Mouse (Mus musculus): Measurements from ENCODE around the gene Tuba1c.
"Not testable (repeated sequence)": the region's sequence is repeated elsewhere in the genome, so short reads cannot be mapped to it uniquely, and the experiment has no call there.

Tuba1c gene

GRCm38 (mm10) chr15:99031388-99031675 is 1.6 kb downstream of the Tuba1c start:
- DNase-seq, result no peak

DNA sequence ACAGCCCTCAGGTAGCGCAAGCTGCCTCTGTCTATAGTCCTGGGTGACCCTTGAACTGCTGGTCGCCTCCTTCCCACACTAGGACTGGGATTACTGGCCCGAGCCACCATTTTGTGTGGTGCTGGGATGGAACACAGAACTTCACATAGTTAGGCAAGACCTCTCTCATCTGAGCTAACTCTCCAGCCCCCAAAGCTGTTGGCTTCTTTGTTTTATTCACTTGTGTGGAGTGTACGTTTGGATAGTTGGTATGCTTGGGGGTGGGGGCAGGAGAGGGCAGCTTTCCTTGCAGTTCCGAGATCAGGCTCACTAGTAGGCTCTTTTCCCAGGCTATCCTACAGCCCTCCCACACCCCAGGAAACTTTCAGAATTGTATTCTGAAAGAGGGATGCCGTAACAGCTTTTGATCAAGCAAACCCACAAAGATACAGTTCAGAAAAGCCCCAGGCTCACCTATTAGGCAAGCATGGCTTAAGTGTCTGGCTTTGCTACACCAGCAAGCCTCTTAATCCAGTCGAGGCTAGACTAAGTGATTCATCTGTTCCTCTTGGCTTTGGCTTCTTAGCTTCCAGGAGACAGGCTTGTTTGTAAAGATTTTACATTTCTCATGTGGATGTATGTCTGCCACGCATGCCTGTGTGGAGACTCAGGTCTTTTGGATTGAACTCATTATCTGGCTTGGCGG is 2.5 kb downstream of the Tuba1c start:
- no peak for DNase-seq

GRCm38 (mm10) chr15:99032726-99033250 is 3.1 kb downstream of the Tuba1c start:
- DNase-seq, result no peak

- no peak for DNase-seq
Observed at GRCm38 (mm10) chr15:99033498-99034270, 4.0 kb downstream of the Tuba1c start.

GRCm38 (mm10) chr15:99035431-99035830 is 5.7 kb downstream of the Tuba1c start:
- DNase-seq, result no peak

DNA sequence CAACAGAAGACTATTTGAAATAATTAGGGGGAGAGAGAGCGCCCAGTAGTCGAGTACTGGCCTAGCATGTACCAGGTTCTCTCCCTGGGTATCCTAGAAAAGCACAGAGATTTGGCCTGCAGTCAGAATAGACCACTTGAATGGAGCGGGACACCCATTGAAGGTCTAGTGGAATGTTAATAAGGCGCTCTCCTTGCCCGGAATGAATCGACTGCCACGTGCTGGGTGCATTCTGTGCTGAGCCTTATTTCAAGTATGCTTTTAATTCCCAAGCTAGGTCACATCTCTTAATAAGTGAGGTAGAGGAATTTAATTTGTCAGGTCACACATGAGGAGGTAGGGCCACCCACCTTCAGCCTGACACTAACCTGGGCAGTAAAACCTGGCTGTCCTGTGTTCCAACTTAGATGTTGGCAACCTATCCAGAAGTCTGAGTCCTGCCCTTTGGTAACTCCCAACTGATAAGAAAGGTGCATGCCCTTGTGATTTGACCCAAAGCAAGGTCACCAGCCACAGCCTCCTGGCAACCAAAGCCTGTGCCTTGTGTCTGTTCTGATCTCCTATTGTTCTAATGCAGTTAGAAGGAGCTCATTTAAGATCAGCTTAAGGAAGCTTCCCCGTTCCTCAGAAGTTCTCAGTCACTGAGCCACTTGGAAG is 6.7 kb downstream of the Tuba1c start:
- DNase-seq, result no peak

DNA sequence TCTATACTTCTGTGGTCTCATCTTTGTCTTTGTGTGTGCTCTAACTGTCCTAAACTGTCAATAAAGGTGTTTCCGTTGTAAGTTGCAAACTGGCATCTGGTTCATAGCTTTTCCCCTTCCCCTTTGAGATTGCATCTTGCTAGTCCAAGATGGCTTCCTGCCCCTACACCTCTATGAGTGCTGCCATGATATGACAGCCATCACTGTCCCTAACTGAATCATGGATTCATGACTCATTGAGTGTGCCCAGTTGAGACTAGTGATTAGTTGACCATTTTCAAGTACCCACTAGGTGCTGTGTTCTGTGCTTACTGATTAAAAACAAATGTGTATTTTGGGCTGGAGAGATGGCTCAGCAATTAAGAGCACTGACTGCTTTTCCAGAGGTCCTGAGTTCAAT is 8.3 kb downstream of the Tuba1c start:
- DNase-seq, result no peak

DNA sequence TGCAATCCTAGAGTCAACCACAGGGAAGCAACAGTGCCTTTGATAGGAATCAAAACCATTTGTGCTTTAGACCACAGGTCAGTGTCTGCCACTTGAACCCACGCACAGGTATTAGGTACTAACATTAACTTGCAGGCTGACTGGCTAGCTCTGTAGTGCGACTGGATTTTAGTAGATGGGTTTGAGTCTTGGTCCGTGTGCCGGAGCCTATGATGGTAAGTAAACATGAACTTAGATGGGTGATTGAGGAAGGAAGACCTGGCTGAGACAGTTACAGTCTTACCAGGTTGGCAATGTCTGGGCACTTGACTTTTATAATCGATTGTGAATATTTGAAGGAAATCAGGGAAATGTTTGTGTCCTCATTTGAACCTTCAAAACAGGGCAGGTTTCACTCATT is 9.1 kb downstream of the Tuba1c start:
- DNase-seq, result no peak

GRCm38 (mm10) chr15:99039306-99039705 is 9.6 kb downstream of the Tuba1c start:
- DNase-seq, result no peak

DNA sequence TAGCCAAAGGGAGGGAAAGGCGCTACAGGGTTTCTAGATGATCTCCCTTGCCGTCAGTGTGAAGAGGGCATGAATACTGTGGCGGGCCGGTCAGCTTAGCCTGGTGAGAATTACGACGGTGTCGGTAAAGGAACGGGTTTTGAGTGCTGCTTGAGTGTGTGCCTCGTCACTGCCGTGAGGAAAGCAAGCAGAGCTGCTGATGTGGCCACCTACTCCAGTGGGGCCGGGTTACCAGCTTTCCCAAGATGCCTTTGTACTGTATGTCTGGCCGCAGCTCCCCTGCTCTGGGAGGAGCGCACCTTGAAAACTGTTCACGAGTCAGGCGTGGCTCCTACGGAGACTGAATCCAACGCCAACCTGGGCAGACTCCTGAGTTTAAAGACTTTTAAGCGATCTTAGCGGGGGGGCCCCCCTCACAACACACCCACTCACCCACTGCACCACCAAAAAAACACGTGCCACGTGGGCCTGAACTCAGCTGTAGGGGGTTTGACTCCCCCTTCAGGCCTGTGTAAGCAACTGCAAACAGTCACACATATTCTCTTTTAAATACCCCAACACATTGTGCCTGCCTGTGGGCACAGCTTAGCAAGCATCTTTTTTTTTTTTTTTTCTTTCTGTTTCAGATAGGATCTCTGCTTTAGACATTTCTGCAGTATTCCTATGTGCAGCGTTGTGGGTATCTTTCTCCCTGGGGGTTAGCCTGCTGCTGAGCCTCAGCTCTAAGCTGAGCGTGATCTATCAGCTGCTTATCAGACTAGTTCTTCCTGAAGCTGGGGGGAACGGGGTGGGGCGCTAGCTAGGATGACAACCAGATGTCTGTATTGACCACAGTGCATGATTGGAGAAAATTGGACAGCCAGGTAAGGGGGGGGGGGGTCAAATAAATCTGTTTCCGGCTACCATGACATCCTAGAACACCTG is 10.6 kb downstream of the Tuba1c start:
- no peak for DNase-seq

DNA sequence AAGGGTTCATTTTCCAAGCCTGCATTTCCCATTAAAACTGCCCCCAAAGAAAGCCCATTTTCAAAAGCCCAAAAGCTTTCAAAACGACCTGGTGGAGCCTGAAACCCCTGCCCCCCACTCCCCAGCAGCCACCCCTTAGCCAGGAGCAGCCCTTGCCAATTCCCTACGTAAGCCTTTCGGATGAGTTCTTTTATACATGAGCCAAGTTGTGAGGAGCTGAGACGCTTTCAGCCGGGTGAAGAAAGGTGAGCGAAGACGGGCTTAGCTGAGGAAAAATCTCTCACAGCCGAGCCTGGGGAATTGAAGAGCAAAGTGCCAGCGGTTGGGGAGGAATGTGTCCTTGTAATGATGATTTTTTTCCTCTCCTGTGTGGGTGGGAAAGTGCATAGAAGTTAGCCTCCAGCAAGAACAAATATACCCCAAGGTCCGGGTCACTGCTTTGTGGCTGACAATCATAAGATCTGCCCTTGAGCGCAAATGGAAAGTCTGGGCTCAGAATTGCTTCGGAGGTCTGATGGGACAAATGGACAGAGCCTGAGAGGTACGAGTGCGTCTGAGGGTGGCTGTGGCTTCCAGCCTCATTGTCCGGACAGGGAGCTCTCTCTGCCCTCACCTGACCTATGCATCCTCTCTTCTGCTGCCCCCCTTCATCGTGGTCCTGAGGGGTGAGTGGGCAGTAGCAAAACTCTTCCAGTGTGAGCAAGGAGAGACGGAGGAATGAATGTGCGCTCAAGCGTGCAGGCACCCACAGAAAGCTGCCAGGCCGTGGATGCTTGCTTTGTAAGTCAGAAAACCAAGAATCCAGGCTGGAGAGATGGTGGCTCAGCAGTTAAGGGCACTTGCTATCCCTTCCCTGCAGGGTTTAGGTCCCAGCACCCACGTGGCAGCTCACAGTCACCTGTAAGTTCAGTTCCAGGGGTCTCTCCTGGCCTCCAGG is 11.5 kb downstream of the Tuba1c start:
- DNase-seq, result no peak

DNA sequence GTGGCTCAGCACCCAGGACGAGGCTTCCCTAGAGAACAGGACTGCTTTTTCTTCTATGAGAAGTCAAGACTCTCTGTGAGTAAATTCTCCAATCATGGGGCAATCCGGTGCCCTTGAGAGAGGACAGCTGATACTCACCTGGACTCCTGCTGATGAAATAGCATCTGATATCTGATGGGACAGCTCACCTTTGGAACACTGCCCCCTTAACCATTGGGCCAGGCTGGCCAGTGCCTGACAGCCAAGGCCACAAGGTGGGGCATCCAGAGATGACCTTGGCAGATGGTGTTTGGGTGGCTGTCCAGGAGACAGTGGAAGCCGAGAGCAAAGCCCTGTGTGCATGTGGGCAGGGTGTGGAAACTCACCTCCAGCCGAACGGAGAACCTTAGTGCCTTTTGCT is 12.6 kb downstream of the Tuba1c start:
- no peak for DNase-seq

DNA sequence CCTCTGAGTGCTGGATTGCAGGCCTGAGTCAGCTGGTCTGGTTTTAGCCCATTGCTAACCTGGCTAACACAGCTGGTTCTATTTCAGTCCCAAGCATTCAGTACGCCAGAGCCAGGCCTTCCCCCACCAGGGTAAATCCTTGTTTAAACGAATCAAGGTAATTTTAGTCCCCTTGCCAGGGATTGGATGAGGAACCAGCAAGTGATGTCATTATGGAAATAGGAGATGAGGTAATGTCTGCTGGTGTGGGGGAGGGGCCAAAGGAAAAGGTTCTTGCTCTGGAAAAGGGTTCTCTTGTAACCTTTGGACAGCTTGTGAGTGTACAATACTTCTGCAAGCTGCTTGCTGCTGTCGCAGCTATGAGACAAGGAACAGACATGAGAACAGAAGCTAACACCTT is 15.2 kb downstream of the Tuba1c start:
- DNase-seq, result peak; percentile 34

GRCm38 (mm10) chr15:99045734-99046133 is 16.0 kb downstream of the Tuba1c start:
- not testable (repeated sequence) for DNase-seq

GRCm38 (mm10) chr15:99049473-99050253 is 20.0 kb downstream of the Tuba1c start:
- peak; percentile 50 for DNase-seq

DNA sequence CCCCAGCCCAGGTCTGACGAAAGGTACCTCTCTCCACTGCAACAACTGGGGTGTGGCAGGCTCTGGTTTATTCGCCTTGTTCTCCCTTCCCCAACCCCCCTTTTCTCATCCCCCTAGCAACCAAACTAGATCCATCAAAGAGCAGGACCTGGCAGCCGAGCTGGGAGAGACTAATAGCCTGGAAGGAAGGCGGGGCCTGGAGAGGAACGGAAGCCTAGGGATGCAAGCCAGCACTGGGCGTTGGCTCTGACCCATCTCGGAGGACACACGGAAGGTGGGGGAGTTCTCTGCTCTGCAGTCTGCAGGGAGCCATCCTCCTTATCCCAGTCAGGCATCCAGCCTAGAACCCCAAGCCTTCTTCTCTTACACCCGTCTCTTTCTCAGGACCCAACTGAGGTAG is 23.7 kb downstream of the Tuba1c start:
- no peak for DNase-seq

GRCm38 (mm10) chr15:99055040-99055439 is 25.3 kb downstream of the Tuba1c start, which contains the start of gene Prph:
Gene Prph, plus strand, starts transcription at chr15:99055174.
- no peak for DNase-seq

DNA sequence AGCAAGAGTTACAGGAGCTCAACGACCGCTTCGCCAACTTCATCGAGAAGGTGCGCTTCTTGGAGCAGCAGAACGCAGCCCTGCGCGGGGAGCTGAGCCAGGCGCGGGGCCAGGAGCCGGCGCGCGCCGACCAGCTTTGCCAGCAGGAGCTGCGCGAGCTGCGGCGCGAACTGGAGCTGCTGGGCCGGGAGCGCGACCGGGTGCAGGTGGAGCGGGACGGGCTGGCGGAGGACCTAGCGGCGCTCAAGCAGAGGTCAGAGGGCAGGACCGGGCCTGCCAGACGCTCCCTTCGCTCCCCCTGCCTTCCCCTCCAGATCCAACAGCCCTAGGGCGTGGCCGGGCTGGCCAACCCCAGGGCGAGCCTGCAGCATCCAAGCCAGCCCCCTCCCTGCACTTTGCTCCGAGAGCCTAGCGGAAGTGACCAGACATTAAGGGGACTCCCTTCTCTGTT is 25.8 kb downstream of the Tuba1c start:
- peak; percentile 51 for DNase-seq

DNA sequence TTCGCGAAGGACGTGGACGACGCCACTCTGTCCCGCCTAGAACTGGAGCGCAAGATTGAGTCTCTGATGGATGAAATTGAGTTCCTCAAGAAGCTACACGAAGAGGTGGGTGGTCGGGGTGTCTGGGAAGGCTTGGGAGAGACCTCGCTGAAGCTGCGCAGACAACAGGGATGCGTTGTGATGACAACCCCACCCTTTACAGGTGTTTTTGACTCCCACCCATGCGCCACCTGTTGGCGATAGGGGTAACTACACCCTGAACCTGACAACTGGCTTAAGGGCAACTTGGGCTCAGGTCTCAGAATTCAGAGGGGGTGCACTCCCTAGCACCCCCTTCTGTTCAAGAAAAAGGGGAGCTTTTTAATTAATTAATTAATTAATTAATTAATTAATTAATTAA is 26.6 kb downstream of the Tuba1c start:
- DNase-seq, result no peak

GRCm38 (mm10) chr15:99065557-99066165 is 36.0 kb downstream of the Tuba1c start:
- DNase-seq, result no peak
